Mouse (Mus musculus) megakaryocyte, embryonic 14.5 days (primary cell): ENCODE results near the gene Prps1.

Experiments
- FLI1 ChIP-seq: IDR thresholded peaks from 2 replicates; pipeline ENCODE4 v1.6.1; 2012; ENCODE audit warnings: low read length, inconsistent platforms, mixed read lengths
- GATA1 ChIP-seq: IDR thresholded peaks from 3 replicates; pipeline ENCODE4 v1.6.1; 2012; ENCODE audit warnings: mixed read lengths, low read length, inconsistent platforms, borderline replicate concordance

GRCm38 (mm10) chrX:140407593-140407992, 48.8 kb upstream of the Prps1 start:
- no peak for TF ChIP-seq GATA1
- no peak for TF ChIP-seq FLI1
